Mouse (Mus musculus): ENCODE data around the gene Gm21830. TPM values are rescaled to one million over a fixed set of nuclear protein-coding genes. Genes with fewer than 3 reads are reported as not detected.
A peak's percentile ranks its signal among the peaks of the same experiment; 100 is the strongest.
"Not testable (repeated sequence)": the region's sequence is repeated elsewhere in the genome, so short reads cannot be mapped to it uniquely, and the experiment has no call there.

Gene Gm21830
- not detected in 2 replicates for total RNA-seq (2021)
- long read RNA-seq, experiment 1, result 0 reads
- long read RNA-seq, experiment 2, result 0 reads

DNA sequence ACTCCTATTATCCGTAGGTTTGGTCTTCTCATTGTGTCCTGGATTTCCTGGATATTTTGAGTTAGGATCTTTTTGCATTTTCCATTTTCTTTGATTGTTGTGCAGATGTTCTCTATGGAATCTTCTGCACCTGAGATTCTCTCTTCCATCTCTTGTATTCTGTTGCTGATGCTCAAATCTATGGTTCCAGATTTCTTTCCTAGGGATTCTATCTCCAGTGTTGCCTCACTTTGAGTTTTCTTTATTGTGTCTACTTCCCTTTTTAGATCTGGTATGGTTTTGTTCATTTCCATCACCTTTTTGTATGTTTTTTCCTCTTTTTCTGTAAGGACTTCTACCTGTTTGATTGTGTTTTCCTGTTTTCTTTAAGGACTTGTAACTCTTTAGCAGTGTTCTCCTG, at the start of gene Gm21830:
TSS of gene Gm21830 (plus strand) at position 301 of the 400 bp plus-strand sequence.
- not testable (repeated sequence) for DNase-seq

DNA sequence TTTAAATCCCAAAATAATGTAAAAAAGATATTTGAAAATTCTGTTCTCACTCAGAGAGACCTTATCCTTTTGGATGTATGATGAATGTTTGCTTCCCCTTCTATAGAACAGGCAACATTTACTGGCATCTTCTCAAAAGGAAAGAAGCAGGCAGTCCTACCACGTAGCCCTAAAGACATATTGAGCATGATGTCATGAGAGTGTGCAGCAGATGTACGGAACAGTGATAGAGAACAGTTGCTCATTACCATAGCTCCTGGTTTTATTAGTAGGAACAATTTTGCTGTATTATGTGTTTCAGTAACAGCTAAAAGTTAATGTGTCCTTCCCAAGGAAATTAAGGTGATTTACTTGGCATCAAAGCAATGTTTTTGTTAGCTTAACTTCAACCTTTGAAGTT, 49.0 kb upstream of the Gm21830 start:
- no peak for DNase-seq

DNA sequence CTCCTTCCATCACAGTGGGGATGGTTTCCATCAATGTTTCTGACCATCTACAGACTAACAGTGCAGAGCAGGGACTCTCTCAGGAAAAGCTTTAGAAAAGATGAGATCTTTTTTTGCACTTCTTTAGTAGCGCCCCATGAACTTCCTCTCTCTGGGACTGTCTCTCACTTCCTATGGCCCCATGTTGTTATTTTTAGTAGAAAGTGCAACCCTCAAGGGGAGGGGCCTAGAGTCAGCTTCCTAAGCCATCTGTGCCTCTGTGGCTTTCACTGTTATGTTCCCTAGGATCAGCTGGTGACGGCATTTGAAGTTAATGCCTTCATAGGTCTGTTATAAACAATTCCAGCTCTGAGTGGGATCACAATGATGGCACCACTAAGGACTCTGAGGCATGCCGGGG, 35.0 kb upstream of the Gm21830 start:
- DNase-seq, result no peak

DNA sequence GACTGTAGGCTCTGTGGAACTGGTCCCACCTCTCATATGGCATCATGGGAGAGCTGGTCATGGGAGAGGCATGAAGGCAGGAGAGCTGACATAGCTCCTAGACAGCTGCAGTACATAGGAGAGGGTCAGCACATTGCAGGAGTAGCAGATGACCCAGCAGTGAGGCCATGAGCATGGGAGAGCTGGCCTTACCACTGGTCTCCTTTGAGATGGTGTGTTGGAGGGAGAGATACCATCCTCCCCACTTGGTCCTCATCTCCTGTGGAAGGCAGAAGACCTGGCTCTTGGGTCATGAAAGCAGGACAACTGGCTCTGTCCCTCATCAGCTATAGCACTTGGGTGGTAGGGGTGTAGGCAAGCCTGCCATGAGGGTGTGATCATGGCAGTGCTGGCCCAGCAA, 7.3 kb downstream of the Gm21830 start:
- no peak for DNase-seq

DNA sequence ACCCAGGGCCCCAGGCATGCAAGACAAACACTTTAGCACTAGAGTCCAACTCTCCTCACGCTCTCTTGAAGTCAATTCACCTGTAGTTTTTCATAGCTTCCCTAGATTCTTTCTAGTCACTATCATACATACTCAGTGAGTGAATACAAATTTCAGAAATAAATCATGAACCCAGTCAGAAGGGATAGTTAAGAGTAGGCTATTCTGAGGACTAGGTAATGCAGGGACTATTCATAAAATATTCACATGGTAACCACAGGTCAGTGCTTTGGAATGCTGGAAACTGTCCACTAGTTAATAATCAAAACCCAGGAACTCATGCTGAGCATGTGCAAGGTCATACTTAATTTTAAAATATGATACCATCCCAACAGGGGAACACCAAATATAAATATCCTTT, 9.3 kb downstream of the Gm21830 start:
- DNase-seq, result no peak

DNA sequence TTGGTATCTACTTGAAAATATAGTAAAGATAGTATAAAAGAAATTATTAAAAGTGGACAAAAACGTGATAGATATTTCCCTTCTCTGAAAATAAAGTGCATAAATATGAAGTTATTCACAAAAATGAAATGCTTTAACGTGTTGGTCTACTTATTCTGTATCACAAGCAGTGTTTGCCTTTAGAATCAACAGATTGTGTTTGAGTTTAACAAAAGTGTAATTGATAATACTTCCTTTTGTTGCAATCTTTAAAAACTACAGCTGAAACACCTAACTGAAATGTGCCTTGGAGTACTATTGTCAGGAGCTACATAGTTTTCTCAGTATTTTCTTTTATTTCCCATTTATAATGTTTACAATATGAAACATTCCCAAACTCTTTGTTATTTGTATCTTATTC, 19.6 kb downstream of the Gm21830 start, which contains the start of gene Gm26727:
TSS of gene Gm26727 (minus strand) at position 101 of the 400 bp plus-strand sequence.
- DNase-seq, result no peak

DNA sequence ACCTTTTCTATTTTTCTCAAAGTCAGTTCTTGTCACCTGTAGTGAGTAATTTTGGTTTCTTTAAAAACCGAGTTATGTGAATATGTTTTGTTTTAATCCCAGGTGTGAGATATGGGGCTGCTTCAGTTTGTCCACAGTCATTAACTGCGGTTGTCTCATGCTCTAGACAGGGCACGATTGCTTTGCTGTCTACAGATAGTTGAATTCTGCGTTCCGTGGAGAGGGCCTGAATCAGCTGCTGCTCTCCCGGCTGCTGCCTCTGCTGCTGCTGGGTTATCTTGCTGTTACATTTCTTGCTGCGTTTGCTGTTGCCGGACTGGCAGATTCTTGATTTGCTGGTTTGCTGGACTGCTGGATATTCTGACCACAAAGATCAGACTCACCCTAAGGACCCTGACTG, 24.8 kb downstream of the Gm21830 start:
- no peak for DNase-seq

DNA sequence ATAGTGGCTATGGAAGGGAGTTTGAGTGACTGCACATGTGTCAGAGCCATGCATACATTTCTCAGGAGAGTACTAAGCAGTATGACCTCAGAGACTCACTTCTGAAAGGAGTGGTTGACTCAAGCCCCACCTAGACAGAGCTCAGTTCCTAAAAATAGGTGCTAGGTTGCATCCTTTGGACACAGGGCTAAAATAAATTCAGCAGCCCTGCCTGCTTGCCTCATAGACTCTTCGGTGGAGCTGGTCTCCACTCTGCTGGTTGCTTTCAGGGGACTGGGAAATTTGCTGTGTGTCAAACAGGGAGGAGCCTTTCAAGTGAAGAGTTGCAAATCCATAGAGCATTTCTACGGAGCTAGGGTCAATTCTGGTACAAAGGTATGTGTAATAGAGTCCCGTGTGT, 32.3 kb downstream of the Gm21830 start, which contains the start of gene Xirp2:
TSS of gene Xirp2 (plus strand) at position 223 of the 400 bp plus-strand sequence.
- no peak for DNase-seq

DNA sequence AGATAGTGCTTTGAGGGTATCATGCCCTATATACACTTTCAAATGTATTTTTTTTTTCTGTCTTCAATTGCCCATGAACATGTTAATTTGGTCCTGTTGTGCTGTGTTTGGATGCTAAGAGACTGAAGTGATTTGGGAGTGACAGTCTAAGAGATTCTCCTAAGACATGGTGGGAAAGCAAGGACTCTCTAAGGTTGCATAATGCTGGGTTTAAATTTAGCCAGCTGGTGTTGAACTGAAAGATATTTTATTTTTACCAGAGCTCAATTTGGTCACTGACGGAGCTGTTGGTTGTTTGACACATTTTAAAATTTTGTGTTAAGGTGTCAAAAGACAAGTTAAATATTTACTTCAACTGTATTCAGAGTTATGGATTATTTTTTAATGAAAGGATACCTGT, 33.2 kb downstream of the Gm21830 start:
- DNase-seq, result no peak

DNA sequence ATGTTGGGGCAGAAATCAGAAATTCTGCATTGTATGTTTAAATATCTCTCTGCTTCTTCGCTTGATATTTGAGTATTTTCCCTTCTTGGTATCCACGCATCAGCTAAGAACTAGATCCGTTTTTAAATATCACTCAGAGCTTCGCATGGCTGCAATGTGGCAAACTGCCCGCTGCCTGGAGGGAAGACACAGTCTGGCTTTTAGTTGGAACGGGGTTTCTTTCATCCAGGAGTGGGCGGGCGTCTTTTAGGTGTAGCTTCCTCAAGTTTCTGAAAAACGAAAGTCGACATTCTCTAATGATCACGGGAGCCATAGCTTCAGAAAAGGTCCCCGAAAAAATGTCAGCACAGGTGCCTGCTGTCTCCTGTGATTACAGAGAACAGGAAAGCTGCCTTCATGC, 33.7 kb downstream of the Gm21830 start:
- no peak for DNase-seq

DNA sequence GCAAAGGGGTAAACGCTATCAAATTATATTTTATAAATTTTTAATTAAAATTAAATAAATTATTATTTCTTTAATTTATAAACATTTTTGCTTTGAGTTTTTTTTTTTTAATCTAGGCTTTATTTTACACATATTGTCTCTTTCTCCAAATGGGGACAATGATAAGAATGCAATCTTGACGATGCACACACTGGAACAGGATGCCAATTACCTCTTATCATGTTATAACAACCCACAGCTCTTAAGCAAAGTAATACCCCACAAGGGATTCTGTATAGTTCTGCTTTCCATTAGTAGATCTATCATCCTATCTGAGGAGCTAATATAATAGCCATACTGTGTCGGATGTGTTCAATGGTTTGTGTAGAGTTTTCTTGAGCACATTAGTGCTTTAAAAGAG, 47.3 kb downstream of the Gm21830 start:
- DNase-seq, result no peak

DNA sequence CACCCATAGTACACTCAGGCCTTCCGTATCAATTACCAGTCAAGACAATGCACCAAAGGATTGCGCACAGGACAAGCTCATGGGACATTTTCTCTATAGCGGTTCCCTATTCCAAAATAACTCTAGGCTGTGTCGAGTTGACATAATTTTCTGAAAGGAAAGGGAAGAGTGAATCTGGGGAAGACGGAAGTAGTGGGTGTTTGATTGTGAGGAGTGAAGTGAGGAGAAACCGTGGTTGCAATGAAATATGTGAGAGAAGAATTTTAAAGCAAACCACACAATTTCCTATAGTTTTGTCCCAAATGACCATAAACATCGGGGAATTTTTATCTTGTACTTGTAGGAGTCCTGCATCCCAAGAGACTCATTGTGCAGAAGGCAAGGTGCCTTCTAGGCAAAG, 53.5 kb downstream of the Gm21830 start:
- no peak for DNase-seq

DNA sequence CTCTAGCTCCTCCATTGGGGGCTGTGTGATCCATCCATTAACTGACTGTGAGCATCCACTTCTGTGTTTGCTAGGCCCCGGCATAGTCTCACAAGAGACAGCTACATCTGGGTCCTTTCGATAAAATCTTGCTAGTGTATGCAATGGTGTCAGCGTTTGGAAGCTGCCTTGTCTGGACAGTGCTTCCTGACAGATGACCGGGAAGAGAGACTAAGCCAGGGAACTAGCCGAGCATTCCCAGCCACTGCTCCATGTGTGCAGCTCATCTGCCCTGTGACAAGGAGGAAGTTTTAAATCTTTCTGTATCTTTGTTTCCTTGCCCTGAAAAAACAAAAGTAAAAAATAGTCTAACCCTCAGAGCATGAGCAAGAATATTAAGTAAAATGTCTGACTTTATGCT, 56.5 kb downstream of the Gm21830 start:
- DNase-seq, result not testable (repeated sequence)

DNA sequence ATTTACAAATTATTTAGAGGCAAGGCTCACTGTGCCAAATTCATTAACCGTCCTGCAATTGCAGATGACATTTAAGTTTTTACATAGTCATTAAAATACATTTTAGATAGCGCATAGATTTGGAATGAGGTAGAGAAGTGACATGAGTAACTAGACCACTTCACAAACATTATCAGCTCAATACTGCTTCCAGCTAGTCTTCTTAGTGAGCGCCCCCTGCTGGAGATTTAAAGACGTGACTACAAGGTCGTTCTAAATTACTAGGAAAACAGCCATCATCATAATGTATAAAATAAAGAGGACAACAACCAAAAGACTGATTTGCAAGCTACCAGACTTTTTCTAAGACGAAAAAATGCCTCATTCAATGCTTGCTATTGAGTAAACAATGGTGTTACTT, 64.2 kb downstream of the Gm21830 start:
- peak; percentile 72 for DNase-seq

DNA sequence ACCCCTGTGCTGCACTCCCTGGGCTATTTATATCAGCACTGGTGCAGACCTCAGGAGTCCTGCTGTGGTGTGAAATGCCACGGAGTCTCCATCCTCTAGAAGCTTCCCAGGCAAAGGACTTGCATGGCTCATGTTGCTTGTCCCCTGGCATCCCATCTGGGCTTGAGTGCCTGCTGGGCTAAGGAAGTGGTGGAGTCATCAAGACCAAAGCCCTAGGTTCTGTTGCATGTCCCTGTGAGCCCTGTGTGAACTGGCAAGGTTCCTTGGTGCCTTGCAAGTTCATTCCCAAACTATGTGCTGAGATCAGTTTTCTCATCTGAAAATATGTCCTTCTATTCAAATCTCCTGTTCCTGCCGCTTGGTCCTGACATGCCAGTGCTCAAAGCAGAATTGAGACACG, 67.5 kb downstream of the Gm21830 start:
- no peak for DNase-seq

Other genes starting within 250 kb of the Gm21830 start
- not detected in 2 replicates for gene Gm26727, start 19.5 kb downstream of the Gm21830 start, total RNA-seq (2021)
- gene Xirp2, start 32.3 kb downstream of the Gm21830 start, total RNA-seq (2021), result not detected in 2 replicates
- 6.6 and 9.3 TPM in 2 replicates for gene B3galt1, start 152.1 kb downstream of the Gm21830 start, total RNA-seq (2021)